Mouse (Mus musculus): ENCODE results near the gene Plekha7.

Plekha7 gene

GRCm38 (mm10) chr7:116247377-116247729, 60.8 kb downstream of the Plekha7 start:
- no peak for DNase-seq

GRCm38 (mm10) chr7:116246696-116247376, 61.3 kb downstream of the Plekha7 start:
- no peak for DNase-seq

GRCm38 (mm10) chr7:116245815-116246695, 62.1 kb downstream of the Plekha7 start:
- DNase-seq = peak in 1 of 2 experiments; percentile 21

GRCm38 (mm10) chr7:116244302-116245165, 63.6 kb downstream of the Plekha7 start:
- DNase-seq = no peak

- DNase-seq = no peak
Observed at GRCm38 (mm10) chr7:116242810-116243209, 65.4 kb downstream of the Plekha7 start.

GRCm38 (mm10) chr7:116241601-116242000, 66.6 kb downstream of the Plekha7 start:
- DNase-seq = no peak

- DNase-seq = peak; percentile 52 to 68
Observed at GRCm38 (mm10) chr7:116240791-116241474, 67.2 kb downstream of the Plekha7 start.

- no peak for DNase-seq
Observed at GRCm38 (mm10) chr7:116240353-116240752, 67.8 kb downstream of the Plekha7 start.

- no peak for DNase-seq
Observed at GRCm38 (mm10) chr7:116238320-116238719, 69.9 kb downstream of the Plekha7 start.

GRCm38 (mm10) chr7:116237157-116237981, 70.8 kb downstream of the Plekha7 start:
- peak; percentile 83 to 94 for DNase-seq

GRCm38 (mm10) chr7:116236608-116237007, 71.6 kb downstream of the Plekha7 start:
- no peak for DNase-seq

- no peak for DNase-seq
Observed at GRCm38 (mm10) chr7:116234287-116234806, 73.8 kb downstream of the Plekha7 start.

GRCm38 (mm10) chr7:116230811-116231609, 77.2 kb downstream of the Plekha7 start:
- no peak for DNase-seq

- peak in 1 of 2 experiments; percentile 44 for DNase-seq
Observed at GRCm38 (mm10) chr7:116226877-116227282, 81.3 kb downstream of the Plekha7 start.

- DNase-seq = no peak
Observed at GRCm38 (mm10) chr7:116226316-116226715, 81.9 kb downstream of the Plekha7 start.

GRCm38 (mm10) chr7:116224543-116224942, 83.6 kb downstream of the Plekha7 start:
- DNase-seq = peak; percentile 38 to 46

GRCm38 (mm10) chr7:116223010-116223783, 85.0 kb downstream of the Plekha7 start:
- no peak for DNase-seq

GRCm38 (mm10) chr7:116222288-116223009, 85.7 kb downstream of the Plekha7 start:
- peak in 1 of 2 experiments; percentile 46 for DNase-seq

- no peak for DNase-seq
Observed at GRCm38 (mm10) chr7:116221883-116222282, 86.3 kb downstream of the Plekha7 start.

Data from kidney, postnatal 25 days (tissue).